Mouse (Mus musculus): ENCODE results near the gene Abhd6. TPM values are rescaled to one million over a fixed set of nuclear protein-coding genes. Genes with fewer than 3 reads are reported as not detected.
A peak's percentile ranks its signal among the peaks of the same experiment; 100 is the strongest.

Gene Abhd6
- total and polyA plus RNA-seq, 3 experiments: not detected

GRCm38 (mm10) chr14:8092573-8092972 lies 89.9 kb downstream of the Abhd6 start:
- Histone ChIP-seq H3K27ac (ENCODE audit: control insufficient read depth, low read depth, low read length) (no peak overlapping the region), H3K9ac (ENCODE audit: control insufficient read depth, low read depth, low read length, poor library complexity, severe bottlenecking) (no peak overlapping the region), H3K27me3 (ENCODE audit: control insufficient read depth in 1 of 2, insufficient read depth in 2 of 2, low read length in 2 of 2) (no peaks in the 10 kb centered on the region), H3K4me1 (ENCODE audit: control insufficient read depth in 1 of 2, insufficient read depth in 2 of 2, low read length in 2 of 2) (no peaks in the 10 kb centered on the region), H3K4me3 (ENCODE audit: control insufficient read depth in 1 of 2, insufficient read depth in 1 of 2, low read depth in 2 of 2, low read length in 2 of 2) (no peak overlapping the region), H3K9me3 (replicated peaks; ENCODE audit: insufficient read depth, low read length) (no peaks in the 10 kb centered on the region), H3K36me3 (ENCODE audit: control insufficient read depth in 1 of 2, insufficient read depth in 2 of 2, low read length in 2 of 2) (peaks cover 0 to 11% of the 10 kb centered on the region in 2 experiments; a peak in 3 of 4 replicates), H3K79me2 (ENCODE audit: control insufficient read depth, insufficient read depth, low read length, poor library complexity) (no peaks in the 10 kb centered on the region)
- no peak for TF ChIP-seq MXI1 (IDR thresholded peaks at IDR 0.05; ENCODE audit: low read depth, low read length)
- peak; percentile 48 for TF ChIP-seq RAD21 (IDR thresholded peaks at IDR 0.05; ENCODE audit: low read depth, low read length)
- TF ChIP-seq USF1 (IDR thresholded peaks at IDR 0.05; ENCODE audit: low read depth, low read length): no peak
- TF ChIP-seq CTCF (IDR thresholded peaks at IDR 0.05 in 2 of 3, conservative IDR thresholded peaks at IDR 0.05 in 1 of 3; ENCODE audit: control insufficient read depth in 1 of 3, insufficient read depth in 1 of 3, low read depth in 2 of 3, low read length in 3 of 3, poor library complexity in 1 of 3, severe bottlenecking in 1 of 3): peak in 1 of 3 experiments; percentile 53; a peak in 2 of 6 replicates
- 0 out of 2 replicates have a peak, but pooled peaks have one; percentile 3 for TF ChIP-seq POLR2AphosphoS2 (IDR thresholded peaks at IDR 0.05; ENCODE audit: low read length)
- peak; percentile 28; the same call in 1 of the 2 replicates for TF ChIP-seq SMC3 (IDR thresholded peaks at IDR 0.05; ENCODE audit: low read depth, low read length)
- peak; percentile 59 for DNase-seq (ENCODE audit: low read depth, low spot score)

- Histone ChIP-seq H3K9ac (ENCODE audit: control insufficient read depth, low read depth, low read length, poor library complexity, severe bottlenecking) (no peak overlapping the region), H3K27ac (ENCODE audit: control insufficient read depth, low read depth, low read length) (no peak overlapping the region), H3K36me3 (ENCODE audit: control insufficient read depth in 1 of 2, insufficient read depth in 2 of 2, low read length in 2 of 2) (peaks cover 0 to 10% of the 10 kb centered on the region in 2 experiments; a peak in 3 of 4 replicates), H3K27me3 (ENCODE audit: control insufficient read depth in 1 of 2, insufficient read depth in 2 of 2, low read length in 2 of 2) (no peaks in the 10 kb centered on the region), H3K4me3 (ENCODE audit: control insufficient read depth in 1 of 2, insufficient read depth in 1 of 2, low read depth in 2 of 2, low read length in 2 of 2) (no peak overlapping the region), H3K4me1 (ENCODE audit: control insufficient read depth in 1 of 2, insufficient read depth in 2 of 2, low read length in 2 of 2) (no peaks in the 10 kb centered on the region), H3K79me2 (ENCODE audit: control insufficient read depth, insufficient read depth, low read length, poor library complexity) (peaks cover 1% of the 10 kb centered on the region; the same call in 1 of the 2 replicates), H3K9me3 (replicated peaks; ENCODE audit: insufficient read depth, low read length) (no peaks in the 10 kb centered on the region)
- DNase-seq (ENCODE audit: low read depth, low spot score): no peak
- no peak for TF ChIP-seq UBTF (IDR thresholded peaks at IDR 0.05; ENCODE audit: borderline replicate concordance, insufficient read depth, low read depth, low read length)
- TF ChIP-seq ELF1 (IDR thresholded peaks at IDR 0.05; ENCODE audit: low read depth, low read length): no peak
- TF ChIP-seq KAT2A (conservative IDR thresholded peaks at IDR 0.05; ENCODE audit: low read depth, low read length): no peak
- TF ChIP-seq POLR2AphosphoS5 (IDR thresholded peaks at IDR 0.05; ENCODE audit: borderline replicate concordance, low read depth, low read length): no peak
- TF ChIP-seq TBP (IDR thresholded peaks at IDR 0.05; ENCODE audit: low read depth, low read length): no peak
- no peak for TF ChIP-seq GABPA (IDR thresholded peaks at IDR 0.05; ENCODE audit: low read depth, low read length)
- TF ChIP-seq CHD2 (IDR thresholded peaks at IDR 0.05; ENCODE audit: low read length): no peak
- TF ChIP-seq NELFE (IDR thresholded peaks at IDR 0.05; ENCODE audit: low read depth, low read length): no peak
- TF ChIP-seq EP300 (IDR thresholded peaks at IDR 0.05; ENCODE audit: low read depth in 1 of 2, low read length in 2 of 2): no peak
- no peak for TF ChIP-seq MAX (IDR thresholded peaks at IDR 0.05; ENCODE audit: low read length)
These were observed 90.7 kb downstream of the Abhd6 start for GRCm38 (mm10) chr14:8093427-8093826.
